Mouse (Mus musculus) MN1 (cell line): ENCODE data around the gene Aasdh.
A peak's percentile ranks its signal among the peaks of the same experiment; 100 is the strongest.

ENCODE experiments used
- DNase-seq: peaks from one replicate; pipeline ENCODE4 v3.0.0-alpha.2; 2016; ENCODE audit warnings: low spot score

Aasdh gene

DNA sequence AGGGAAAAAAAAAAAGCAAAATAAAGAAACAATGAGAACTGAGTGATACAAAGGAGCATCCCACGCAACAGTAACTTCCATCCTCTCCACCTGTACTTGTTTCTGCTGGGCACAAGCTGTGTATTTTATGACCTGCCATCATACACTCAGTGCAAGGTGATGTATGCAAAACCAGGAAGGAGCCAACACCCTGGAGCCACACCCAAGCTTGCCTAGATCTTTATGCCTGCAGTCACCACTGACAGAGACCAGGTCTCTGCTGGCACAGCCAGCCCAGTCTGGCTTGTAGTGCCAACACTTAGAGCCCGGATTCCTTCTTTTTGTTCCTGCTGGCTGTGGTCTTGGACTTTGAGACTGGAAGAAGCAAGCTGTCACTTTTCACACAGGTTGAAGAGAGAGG is 63.5 kb downstream of the Aasdh start:
- DNase-seq = no peak

DNA sequence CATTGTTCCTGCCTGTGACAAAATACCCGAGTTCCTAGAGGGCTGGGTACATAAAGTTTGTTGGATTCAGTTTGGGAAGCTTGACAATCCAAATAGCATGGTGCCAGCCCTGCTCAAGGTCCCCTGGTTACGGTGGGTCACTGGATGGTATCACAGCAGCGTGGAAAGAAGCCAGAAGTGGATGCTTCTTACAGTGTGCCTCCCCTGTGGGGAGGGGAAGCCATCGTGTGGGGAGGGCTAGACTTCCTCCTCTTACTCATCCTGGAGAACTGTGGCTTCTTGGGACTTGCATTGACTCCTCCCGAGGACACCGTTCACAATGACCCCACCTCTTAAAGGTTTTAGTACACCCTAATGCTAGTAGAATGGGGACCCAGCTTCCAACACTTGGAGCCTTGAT is 65.5 kb downstream of the Aasdh start:
- DNase-seq = no peak

DNA sequence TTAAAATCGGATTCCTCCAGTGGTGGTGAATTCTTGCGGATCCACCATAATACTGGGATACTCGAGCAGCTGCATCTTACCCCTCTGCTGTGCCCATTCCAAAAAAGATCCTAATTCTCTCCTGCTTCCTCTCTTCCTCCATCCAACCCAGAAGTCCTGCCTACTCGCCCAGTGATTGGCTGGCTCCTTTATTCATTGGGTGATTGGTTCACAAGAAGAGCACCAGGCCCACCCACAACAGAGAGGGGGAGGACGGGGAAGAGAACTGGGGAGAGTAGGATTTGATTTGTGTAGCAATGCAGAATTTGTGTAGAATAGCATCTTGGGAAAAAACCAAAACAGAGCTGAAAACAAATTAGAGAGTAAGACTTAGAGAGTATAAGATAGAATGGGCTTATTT is 68.3 kb downstream of the Aasdh start:
- peak; percentile 76 for DNase-seq

DNA sequence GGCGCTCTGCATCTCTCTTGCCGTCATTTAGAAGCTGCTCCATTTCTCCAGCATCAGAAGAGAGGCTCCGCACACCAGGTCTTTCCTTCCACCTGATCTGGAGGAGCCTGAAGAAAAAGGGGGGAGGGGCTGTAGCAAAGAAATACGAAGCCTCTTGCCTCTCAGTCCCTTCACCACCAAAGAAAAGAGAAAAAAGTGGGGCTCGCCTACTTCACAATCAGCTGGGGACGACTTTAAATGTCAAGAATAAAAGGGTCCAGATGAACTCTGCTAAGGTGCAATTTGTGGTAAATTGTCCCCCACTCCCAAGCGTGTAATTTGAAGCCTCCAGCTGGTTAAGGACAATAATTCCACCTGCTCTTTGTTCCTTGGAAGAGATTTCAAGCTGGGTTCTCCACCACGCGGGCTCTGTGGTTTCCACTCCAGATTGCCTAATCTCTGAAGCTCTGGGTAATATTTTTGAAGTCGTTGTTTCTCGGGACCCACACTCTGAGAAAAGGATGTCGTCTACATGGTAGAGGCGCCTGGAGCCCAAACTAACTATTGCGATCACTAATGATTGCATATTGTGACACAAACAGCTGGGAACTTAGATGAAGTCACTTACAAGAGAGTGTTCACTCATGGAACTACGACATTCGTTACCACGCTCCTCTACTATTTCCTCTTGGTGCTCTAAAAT is 72.6 kb downstream of the Aasdh start:
- DNase-seq = no peak

DNA sequence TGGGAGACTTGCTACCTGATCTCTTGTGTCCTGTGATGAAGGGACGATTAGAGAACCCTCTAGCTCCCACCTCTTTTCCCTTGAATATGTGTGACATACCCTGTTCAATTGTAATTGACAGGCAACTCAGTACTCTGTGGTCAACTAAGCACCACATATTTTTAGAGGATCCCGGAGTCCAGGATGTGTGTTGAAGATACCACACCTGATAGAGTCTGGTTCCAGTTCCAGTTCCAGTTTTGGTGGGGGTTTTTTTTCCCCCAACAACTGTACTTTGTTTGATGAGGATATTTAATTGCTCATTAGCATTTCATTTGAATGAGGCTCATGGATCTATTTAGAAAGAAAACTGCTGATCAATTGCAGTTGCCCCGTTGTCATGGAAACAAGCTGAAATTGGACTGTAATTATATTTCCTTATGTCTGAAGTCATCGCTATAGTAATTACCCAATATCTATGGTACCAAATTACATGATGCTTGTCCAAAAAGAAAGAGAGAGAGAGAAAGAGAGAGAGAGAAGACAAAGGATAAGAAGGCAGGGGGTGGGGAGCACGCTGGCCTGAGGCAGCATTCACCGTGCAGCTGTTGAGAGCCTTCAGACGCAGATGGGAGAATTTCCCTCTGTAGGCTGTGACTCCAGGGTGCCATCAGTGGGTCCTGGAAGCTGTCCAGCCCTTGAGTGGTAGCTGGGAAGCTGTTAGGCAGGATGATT is 76.6 kb downstream of the Aasdh start:
- DNase-seq = no peak
